Mouse (Mus musculus) left cerebral cortex, adult 2 months (tissue): ENCODE measurements at regions not wholly inside any gene's neighbourhood (a gene's known extent, or its start where the extent isn't known, plus 50 kb on each side); places are given as distances from the start of the nearest gene placed in this dataset.
A peak's percentile ranks its signal among the peaks of the same experiment; 100 is the strongest.
"Not testable (repeated sequence)": the region's sequence is repeated elsewhere in the genome, so short reads cannot be mapped to it uniquely, and the experiment has no call there.

Experiments
- DNase-seq, 2 experiments: peaks; one replicate each; pipeline ENCODE4 v3.0.0; 2021 to 2022; ENCODE audit warnings: low spot score in 2 of 2, mixed read lengths in 1 of 2; ENCODE audit errors: extremely low spot score in 1 of 2
- H3K27ac ChIP-seq: fragments of 200-600 bp; 2 replicates; pipeline ENCODE4 v1.8.1; 2022
- H3K4me3 ChIP-seq: fragments of 200-600 bp; 2 replicates; pipeline ENCODE4 v1.8.1; 2022
- CTCF ChIP-seq: fragments of 200-600 bp; IDR thresholded peaks from 2 replicates; pipeline ENCODE4 v1.8.1; 2022; ENCODE audit warnings: antibody characterized with exemption, mild to moderate bottlenecking, moderate library complexity
- intact Hi-C: fragments of 180-260 bp; cut with DNase I; formaldehyde crosslinking; loops from one replicate; pipeline ENCODE4 v1.15.1; 2025

- intact Hi-C loops, result no loop called here
- DNase-seq, result no peak
- no peak overlapping the region for H3K4me3 ChIP-seq
- no peak for TF ChIP-seq CTCF
- H3K27ac ChIP-seq, result no peak overlapping the region
Measured at GRCm38 (mm10) chr5:5956716-5957115, 207.6 kb upstream of the Steap1 start.

DNA sequence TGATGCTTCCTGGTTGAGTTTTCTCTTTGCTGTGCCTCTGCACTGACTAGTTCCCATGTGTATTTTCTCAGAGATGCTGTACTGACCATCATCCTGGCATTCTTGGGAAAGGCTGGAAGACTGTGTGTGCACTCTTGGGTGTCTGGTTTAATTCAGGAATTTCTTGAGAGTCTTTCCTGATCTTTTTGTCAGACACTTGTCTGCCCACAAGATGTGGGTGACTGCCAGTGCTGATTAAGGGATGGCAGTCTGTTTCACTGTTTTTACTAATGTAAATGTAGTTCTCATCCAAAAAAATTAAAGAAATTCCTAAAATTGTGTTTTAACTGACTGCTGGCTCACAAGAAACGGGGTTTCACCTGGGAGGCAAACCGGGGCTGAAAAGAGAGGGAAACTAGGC lies 206.7 kb upstream of the Steap1 start:
- Histone ChIP-seq H3K27ac (no peak overlapping the region), H3K4me3 (no peak overlapping the region)
- intact Hi-C loops, result no loop called here
- no peak for DNase-seq
- no peak for TF ChIP-seq CTCF

DNA sequence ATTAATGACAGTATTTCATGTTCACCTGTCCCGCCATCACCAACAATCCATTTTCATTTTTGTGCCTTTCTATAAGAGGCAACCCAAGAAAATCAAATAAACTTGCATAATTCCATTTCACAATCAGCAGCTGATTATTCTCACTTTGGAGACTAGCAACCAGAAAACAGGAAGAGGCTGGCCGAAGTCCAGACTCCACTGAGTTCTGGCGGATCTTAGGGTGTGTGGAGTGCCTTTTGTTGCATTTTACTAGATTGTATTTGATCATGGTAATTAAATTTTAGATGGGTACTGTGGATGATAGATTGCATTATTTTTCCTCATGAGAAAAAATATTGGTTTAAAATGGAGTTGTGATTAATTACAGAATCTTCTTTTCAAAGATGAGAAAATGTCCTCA lies 176.7 kb upstream of the Steap1 start:
- no peak overlapping the region for H3K27ac ChIP-seq
- DNase-seq, result peak in 1 of 2 experiments; percentile 12
- no peak overlapping the region for H3K4me3 ChIP-seq
- intact Hi-C loops, result no loop called here
- no peak for TF ChIP-seq CTCF

GRCm38 (mm10) chr5:5916427-5916826 lies 167.3 kb upstream of the Steap1 start:
- TF ChIP-seq CTCF, result no peak
- H3K27ac ChIP-seq, result no peak overlapping the region
- intact Hi-C loops, result no loop called here
- H3K4me3 ChIP-seq, result no peak overlapping the region
- no peak for DNase-seq

DNA sequence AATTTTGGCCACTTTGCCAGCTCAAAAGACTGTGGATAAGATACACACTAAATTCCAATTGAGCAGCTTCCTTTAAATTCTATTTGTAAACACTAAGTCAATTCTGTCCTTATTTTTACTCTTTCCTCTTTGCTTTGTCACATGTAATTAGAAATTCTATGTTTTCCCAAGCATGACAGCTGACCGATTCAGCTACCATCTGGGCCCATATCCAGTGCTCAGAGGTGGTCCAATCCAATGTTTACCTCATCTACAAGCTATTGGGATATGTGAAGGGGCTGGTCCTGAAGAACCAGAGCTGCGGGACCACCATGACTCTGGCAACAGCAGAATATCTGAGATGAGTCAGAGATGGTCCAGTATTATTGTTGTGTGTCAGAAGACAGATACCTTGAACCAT lies 140.2 kb upstream of the Steap1 start:
- Histone ChIP-seq H3K27ac (no peak overlapping the region), H3K4me3 (no peak overlapping the region)
- intact Hi-C loops, result no loop called here
- TF ChIP-seq CTCF, result no peak
- no peak for DNase-seq

DNA sequence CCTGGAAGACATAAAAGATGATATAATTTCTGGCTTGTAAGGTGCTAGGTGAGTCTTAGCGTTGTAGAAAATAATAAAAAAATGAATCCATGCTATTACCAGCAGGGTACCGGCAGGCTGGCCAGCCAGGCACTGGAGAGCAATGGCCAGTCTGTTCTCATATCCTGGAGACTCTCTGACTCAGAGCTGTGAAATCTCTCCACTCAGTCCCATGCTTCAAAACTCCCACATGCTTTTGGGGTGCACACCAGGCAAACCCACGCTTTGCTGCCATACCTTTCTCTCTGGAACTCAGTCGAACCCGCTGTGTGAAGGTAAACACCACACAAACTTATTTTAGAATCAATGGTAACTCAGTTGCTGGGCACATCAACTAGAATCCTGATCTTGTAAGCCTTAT lies 124.3 kb upstream of the Steap1 start:
- intact Hi-C loops, result no loop called here
- Histone ChIP-seq H3K4me3 (no peak overlapping the region), H3K27ac (no peak overlapping the region)
- peak in 1 of 2 experiments; percentile 11 for DNase-seq
- TF ChIP-seq CTCF, result no peak

DNA sequence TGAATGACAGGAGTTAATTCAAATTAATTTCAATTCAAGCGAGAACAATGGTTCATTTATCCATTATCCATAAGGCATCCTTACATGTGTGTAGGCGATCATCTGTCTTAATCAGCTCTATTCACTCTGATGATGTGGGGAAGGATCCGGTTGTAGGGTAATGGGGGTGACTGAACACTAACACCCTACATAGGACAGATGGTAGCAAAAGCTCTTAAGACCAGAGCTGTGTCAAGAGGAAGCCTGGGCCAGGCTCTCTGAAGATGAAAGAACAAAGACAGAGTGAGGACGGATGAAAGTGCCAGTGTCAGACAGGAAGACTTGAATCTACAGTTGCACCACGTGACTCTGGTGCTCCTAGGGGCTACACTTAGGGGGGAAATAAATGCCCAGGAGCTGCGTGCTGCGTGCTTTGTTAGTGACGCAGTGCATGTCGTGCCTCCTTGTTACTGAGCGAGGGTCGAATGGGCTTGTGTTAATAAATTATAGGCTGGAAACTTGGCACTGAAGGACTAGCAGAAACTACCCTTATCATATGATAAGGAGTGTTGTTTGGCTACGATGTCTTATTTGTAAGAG lies 107.1 kb upstream of the Steap1 start:
- TF ChIP-seq CTCF, result no peak
- Histone ChIP-seq H3K4me3 (no peak overlapping the region), H3K27ac (no peak overlapping the region)
- no peak for DNase-seq
- intact Hi-C loops, result no loop called here

DNA sequence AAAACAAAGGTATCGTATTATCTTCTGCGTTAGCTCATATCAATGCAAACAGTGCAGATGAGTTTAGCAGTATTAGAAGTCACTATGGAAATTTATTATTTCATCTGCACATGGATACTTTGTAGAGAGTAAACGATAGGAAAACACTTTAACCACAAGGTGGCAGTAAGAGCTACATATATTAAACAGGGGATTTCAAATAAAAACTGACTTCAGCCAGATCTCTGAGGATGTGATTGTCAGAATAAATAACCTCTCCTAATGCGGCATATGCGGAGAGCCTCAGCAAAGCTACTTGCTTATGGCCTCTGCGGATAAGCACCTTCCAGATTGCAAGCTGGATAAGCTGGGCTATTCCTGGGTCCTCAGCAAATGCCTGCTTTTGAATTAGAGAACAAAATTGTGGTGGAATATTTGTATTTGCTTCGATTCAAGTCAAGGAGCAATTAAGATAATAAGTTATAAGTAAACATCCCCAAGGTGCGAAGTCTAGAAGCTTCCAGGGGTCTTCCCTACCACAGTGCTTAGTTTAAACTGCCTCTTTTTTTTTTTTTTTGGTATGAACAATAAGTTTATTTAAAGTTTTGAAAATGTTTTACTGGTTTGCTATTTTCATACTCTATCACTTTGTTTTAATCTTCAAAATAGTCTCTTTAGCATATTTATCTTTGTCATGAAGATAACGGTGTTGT lies 96.8 kb upstream of the Steap1 start:
- DNase-seq, result no peak
- TF ChIP-seq CTCF, result peak; percentile 71
- intact Hi-C loops, result no loop called here
- no peak overlapping the region for H3K4me3 ChIP-seq
- H3K27ac ChIP-seq, result no peak overlapping the region

- no peak for TF ChIP-seq CTCF
- no peak for DNase-seq
- intact Hi-C loops, result no loop called here
- H3K4me3 ChIP-seq, result no peak overlapping the region
- no peak overlapping the region for H3K27ac ChIP-seq
Measured at GRCm38 (mm10) chr5:5844312-5844711, 95.2 kb upstream of the Steap1 start.

DNA sequence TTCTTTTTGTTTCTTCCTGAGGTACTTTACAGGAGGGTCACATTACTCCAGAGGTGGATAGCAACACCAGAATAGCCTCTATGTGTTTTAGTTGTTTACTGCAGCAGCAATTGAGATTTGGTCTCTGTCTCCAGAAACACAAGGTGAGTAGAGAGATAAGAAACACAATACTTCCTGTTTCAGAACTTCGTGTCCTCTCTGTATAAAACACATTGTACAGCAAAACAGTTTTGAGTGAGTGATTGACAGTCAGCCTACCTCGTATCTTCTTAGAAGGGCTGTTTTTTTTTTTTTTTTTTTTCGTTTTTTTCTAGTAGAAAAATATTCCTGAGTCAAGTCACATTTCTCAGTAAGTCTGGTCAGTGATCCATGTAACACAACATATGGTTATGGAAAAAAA lies 89.6 kb upstream of the Steap1 start:
- intact Hi-C loops, result no loop called here
- TF ChIP-seq CTCF, result no peak
- no peak for DNase-seq
- no peak overlapping the region for H3K4me3 ChIP-seq
- H3K27ac ChIP-seq, result no peak overlapping the region

DNA sequence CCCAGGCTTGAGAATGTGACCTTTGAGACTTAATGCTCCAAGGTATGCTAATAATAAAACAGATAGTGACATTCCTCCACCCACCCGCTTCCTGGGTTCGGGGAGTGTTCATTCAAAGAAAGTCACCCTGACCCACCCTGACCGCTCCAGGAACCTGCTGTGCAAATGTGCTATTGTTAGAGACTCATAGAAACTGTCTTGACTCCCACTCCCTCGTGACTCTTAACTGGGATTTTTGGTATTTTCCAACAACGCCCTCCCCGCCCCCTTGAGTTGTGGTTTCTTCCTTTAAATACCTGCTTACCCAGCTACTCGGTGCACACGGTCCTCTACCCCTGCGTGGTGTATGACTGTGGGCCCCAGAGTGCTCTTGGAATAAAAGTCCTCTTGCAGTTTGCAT lies 73.5 kb upstream of the Steap1 start:
- DNase-seq, H3K27ac ChIP-seq, H3K4me3 ChIP-seq, intact Hi-C loops: not testable (repeated sequence)
